Mouse (Mus musculus) spleen, adult 2 months (tissue): ENCODE measurements at regions not wholly inside any gene's neighbourhood (a gene's known extent, or its start where the extent isn't known, plus 50 kb on each side); places are given as distances from the start of the nearest gene placed in this dataset.

Source experiments
- DNase-seq, 2 experiments: peaks; one replicate each; pipeline versions ENCODE4 v3.0.0 to v3.0.0-alpha.2; 2012 to 2021; ENCODE audit warnings: low spot score in 2 of 2, low read depth in 1 of 2
- H3K27ac ChIP-seq: fragments of 200-500 bp; 2 replicates; pipeline ENCODE4 v1.5.1; 2012; ENCODE audit warnings: low read length, inconsistent platforms; ENCODE audit not compliant: insufficient read depth
- H3K27me3 ChIP-seq: fragments of 200-500 bp; 2 replicates; pipeline ENCODE4 v1.6.1; 2012; ENCODE audit warnings: mild to moderate bottlenecking, moderate library complexity, low read length, inconsistent platforms; ENCODE audit not compliant: control insufficient read depth, insufficient read depth
- H3K36me3 ChIP-seq: fragments of 200-500 bp; 2 replicates; pipeline ENCODE4 v1.6.1; 2012; ENCODE audit warnings: mild to moderate bottlenecking, low read length, inconsistent platforms; ENCODE audit not compliant: control insufficient read depth, insufficient read depth
- H3K4me1 ChIP-seq: fragments of 200-500 bp; 2 replicates; pipeline ENCODE4 v1.6.1; 2011; ENCODE audit warnings: inconsistent platforms; ENCODE audit not compliant: control insufficient read depth, insufficient read depth, insufficient read length
- H3K4me3 ChIP-seq: fragments of 200-500 bp; 2 replicates; pipeline ENCODE4 v1.5.1; 2011; ENCODE audit warnings: mild to moderate bottlenecking, inconsistent platforms; ENCODE audit not compliant: insufficient read depth, insufficient read length; ENCODE audit errors: extremely low read depth
- CTCF ChIP-seq: fragments of 200-500 bp; IDR thresholded peaks from 2 replicates; pipeline ENCODE4 v1.5.1; 2011; ENCODE audit warnings: mild to moderate bottlenecking, inconsistent platforms; ENCODE audit not compliant: insufficient read depth, insufficient read length, insufficient replicate concordance; ENCODE audit errors: extremely low read depth
- POLR2A ChIP-seq: fragments of 200-500 bp; IDR thresholded peaks from 2 replicates; pipeline ENCODE4 v1.6.1; 2011; ENCODE audit warnings: low read depth, low read length, inconsistent platforms
- WGBS: fragments of 180-500 bp; shearing (Covaris S2); methylation state at CpG from one replicate; pipeline ENCODE4 v1.1.7; 2018; 5-methylcytosine and 5-hydroxymethylcytosine counted together

- Histone ChIP-seq H3K36me3 (no peaks in the 10 kb centered on the region), H3K4me1 (no peaks in the 10 kb centered on the region), H3K27me3 (no peaks in the 10 kb centered on the region), H3K27ac (no peak overlapping the region), H3K4me3 (no peak overlapping the region)
- no peak for TF ChIP-seq CTCF
- no peak for TF ChIP-seq POLR2A
- 90% methylated on average over 4 of the region's 4 CpGs for WGBS
- DNase-seq, result no peak
These were observed 666.1 kb upstream of the 3110018I06Rik start for GRCm38 (mm10) chr12:106822311-106822710.

GRCm38 (mm10) chr12:106828542-106828941 is 659.9 kb upstream of the 3110018I06Rik start:
- TF ChIP-seq CTCF, result no peak
- TF ChIP-seq POLR2A, result no peak
- DNase-seq, result no peak
- H3K27ac ChIP-seq, result no peak overlapping the region
- H3K4me3 ChIP-seq, result no peak overlapping the region
- no peaks in the 10 kb centered on the region for H3K4me1 ChIP-seq
- no peaks in the 10 kb centered on the region for H3K27me3 ChIP-seq
- H3K36me3 ChIP-seq, result no peaks in the 10 kb centered on the region
- 37% methylated on average over 3 of the region's 3 CpGs for WGBS

GRCm38 (mm10) chr12:106829323-106829722 is 659.1 kb upstream of the 3110018I06Rik start:
- WGBS, result 60% methylated on average over 9 of the region's 9 CpGs
- Histone ChIP-seq H3K27ac (no peak overlapping the region), H3K36me3 (no peaks in the 10 kb centered on the region), H3K4me3 (no peak overlapping the region), H3K4me1 (no peaks in the 10 kb centered on the region), H3K27me3 (no peaks in the 10 kb centered on the region)
- no peak for DNase-seq
- TF ChIP-seq CTCF (no peak), POLR2A (no peak)

GRCm38 (mm10) chr12:106835241-106835640 is 653.2 kb upstream of the 3110018I06Rik start:
- TF ChIP-seq POLR2A (no peak), CTCF (no peak)
- Histone ChIP-seq H3K4me1 (no peaks in the 10 kb centered on the region), H3K27ac (no peak overlapping the region), H3K36me3 (no peaks in the 10 kb centered on the region), H3K27me3 (no peaks in the 10 kb centered on the region), H3K4me3 (no peak overlapping the region)
- DNase-seq, result no peak
- WGBS, result 79% methylated on average over 3 of the region's 3 CpGs

DNA sequence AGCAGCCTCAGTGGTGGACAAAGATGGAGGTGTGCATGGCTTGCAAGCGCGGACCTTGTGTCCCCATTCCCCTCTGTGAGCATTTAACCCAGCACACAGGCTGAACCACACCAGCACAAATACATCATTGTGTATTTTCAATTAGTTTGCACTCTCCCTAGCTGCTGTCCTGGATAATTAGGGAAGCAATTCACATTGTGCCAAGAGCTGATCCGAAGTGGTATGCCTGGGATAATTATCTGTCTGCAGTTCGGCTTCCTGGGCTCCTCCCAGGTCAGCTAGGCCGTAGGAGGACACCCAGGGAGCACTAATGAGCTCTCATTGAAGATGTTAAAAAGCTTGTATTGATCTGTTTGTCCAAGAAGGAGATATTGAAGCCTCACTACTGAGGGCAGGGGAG is 648.8 kb upstream of the 3110018I06Rik start:
- Histone ChIP-seq H3K4me3 (no peak overlapping the region), H3K36me3 (no peaks in the 10 kb centered on the region), H3K4me1 (no peaks in the 10 kb centered on the region), H3K27ac (no peak overlapping the region), H3K27me3 (no peaks in the 10 kb centered on the region)
- WGBS, result 72% methylated on average over 5 of the region's 5 CpGs
- DNase-seq, result no peak
- TF ChIP-seq CTCF (no peak), POLR2A (no peak)

DNA sequence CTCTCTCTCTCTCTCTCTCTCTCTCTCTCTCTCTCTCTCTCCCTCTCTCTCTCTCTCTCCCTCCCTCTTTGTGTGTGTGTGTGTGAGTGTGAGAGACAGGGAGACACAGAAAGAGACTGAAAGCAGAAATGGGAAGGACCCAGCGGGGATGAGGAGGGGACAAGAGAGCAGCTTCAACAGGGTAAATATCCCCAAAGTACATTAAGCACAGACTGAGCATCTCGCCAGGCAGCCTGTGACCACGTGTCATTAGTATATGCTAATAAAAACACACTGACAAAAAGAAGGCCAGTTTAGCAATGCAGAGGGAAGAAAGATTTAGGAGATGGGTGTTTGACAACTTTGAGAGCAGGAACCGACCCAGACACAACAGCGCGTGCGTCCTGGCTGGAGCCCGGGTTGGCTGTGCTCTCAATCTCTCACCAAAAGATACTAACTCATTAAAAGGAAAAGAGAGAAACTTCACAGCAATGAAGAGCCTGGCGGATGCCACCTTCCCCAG is 648.2 kb upstream of the 3110018I06Rik start:
- TF ChIP-seq CTCF (no peak), POLR2A (no peak)
- 69% methylated on average over 9 of the region's 9 CpGs for WGBS
- Histone ChIP-seq H3K4me3 (no peak overlapping the region), H3K27ac (no peak overlapping the region), H3K27me3 (no peaks in the 10 kb centered on the region), H3K4me1 (no peaks in the 10 kb centered on the region), H3K36me3 (no peaks in the 10 kb centered on the region)
- no peak for DNase-seq

- TF ChIP-seq POLR2A (no peak), CTCF (no peak)
- no peak for DNase-seq
- WGBS, result 81% methylated on average over 8 of the region's 8 CpGs
- H3K4me1 ChIP-seq, result no peaks in the 10 kb centered on the region
- no peaks in the 10 kb centered on the region for H3K36me3 ChIP-seq
- no peaks in the 10 kb centered on the region for H3K27me3 ChIP-seq
- H3K27ac ChIP-seq, result no peak overlapping the region
- no peak overlapping the region for H3K4me3 ChIP-seq
These were observed 646.4 kb upstream of the 3110018I06Rik start for GRCm38 (mm10) chr12:106841996-106842395.
